8 mouse cellular contexts compared by ENCODE assay signal in genomic region chr1:164247442-164247841, GRCm38 (mm10). TPM values are rescaled to one million over a fixed set of nuclear protein-coding genes. Genes with fewer than 3 reads are reported as not detected.
DNase-seq lines count a peak whose midpoint lies in the region; ATAC-seq and TF ChIP-seq lines count a peak whose summit lies in the region.

No protein-coding gene starts in this region.

- TF ChIP-seq CTCF in bone marrow macrophage, adult 2 months (IDR thresholded peaks at IDR 0.05; ENCODE audit: low read depth, low read length) = no peak

- H3K27ac ChIP-seq in heart, embryonic 14.5 days (replicated peaks in 1 of 2; ENCODE audit: control insufficient read depth in 1 of 2, insufficient read depth in 1 of 2, low read depth in 2 of 2, low read length in 2 of 2) = peak overlapping the region; percentile 96 to 99
- no peak overlapping the region for H3K27ac ChIP-seq in bone marrow macrophage, adult 2 months (ENCODE audit: insufficient read depth, low read depth, low read length)
- H3K27ac ChIP-seq in hindbrain, embryonic 13.5 days = no peak overlapping the region
- no peak overlapping the region for H3K27ac ChIP-seq in midbrain, embryonic 13.5 days

- H3K4me3 ChIP-seq in heart, embryonic 14.5 days (ENCODE audit: control insufficient read depth in 1 of 2, insufficient read depth in 1 of 2, low read depth in 1 of 2, low read length in 2 of 2) = peak overlapping the region; percentile 76 to 92
- H3K4me3 ChIP-seq in bone marrow macrophage, adult 2 months (ENCODE audit: insufficient read depth, low read length) = peak overlapping the region; percentile 67; the same call in 1 of the 2 replicates
- H3K4me3 ChIP-seq in hindbrain, embryonic 13.5 days = 0 out of 2 replicates have a peak overlapping the region, but pooled peaks have one; percentile 74
- no peak overlapping the region for H3K4me3 ChIP-seq in midbrain, embryonic 13.5 days (replicated peaks)

- intact Hi-C loops in heart, postnatal 36 days (cut with DNase I) = no loop called here

- H3K9ac ChIP-seq in heart, embryonic 14.5 days (ENCODE audit: low read length) = peak overlapping the region; percentile 78
- H3K9ac ChIP-seq in hindbrain, embryonic 13.5 days = peak overlapping the region; percentile 71
- no peak overlapping the region for H3K9ac ChIP-seq in midbrain, embryonic 13.5 days (replicated peaks)

- no peak for TF ChIP-seq POLR2A in bone marrow macrophage, adult 2 months (IDR thresholded peaks at IDR 0.05; ENCODE audit: borderline replicate concordance, low read depth, low read length)

- H3K36me3 ChIP-seq in heart, embryonic 14.5 days (ENCODE audit: control insufficient read depth, insufficient read depth, low read length) = no peaks in the 10 kb centered on the region
- H3K36me3 ChIP-seq in hindbrain, embryonic 13.5 days = no peaks in the 10 kb centered on the region
- H3K36me3 ChIP-seq in midbrain, embryonic 13.5 days = no peaks in the 10 kb centered on the region

- no peak for ATAC-seq in heart, embryonic 14.5 days (ENCODE audit: insufficient number of reproducible peaks, insufficient read depth, low FRiP score, low read depth)
- no peak for ATAC-seq in hindbrain, embryonic 13.5 days (ENCODE audit: low FRiP score)
- no peak for ATAC-seq in midbrain, embryonic 13.5 days

- DNase-seq in heart, postnatal 36 days = no peak
- no peak for DNase-seq in urinary bladder, adult 18-20 months (ENCODE audit: low spot score in 2 of 2)
- DNase-seq in cerebellum, postnatal 4 days (ENCODE audit: low spot score in 2 of 2) = no peak
- DNase-seq in right cerebral cortex, postnatal 25 days = no peak

- H3K9me3 ChIP-seq in heart, embryonic 14.5 days (ENCODE audit: control insufficient read depth, low read length) = no peaks in the 10 kb centered on the region
- H3K9me3 ChIP-seq in hindbrain, embryonic 13.5 days = no peaks in the 10 kb centered on the region
- no peaks in the 10 kb centered on the region for H3K9me3 ChIP-seq in midbrain, embryonic 13.5 days

- H3K27me3 ChIP-seq in heart, embryonic 14.5 days (ENCODE audit: control insufficient read depth, insufficient read depth, low read length) = no peaks in the 10 kb centered on the region
- H3K27me3 ChIP-seq in hindbrain, embryonic 13.5 days = peaks cover 12% of the 10 kb centered on the region; the same call in 1 of the 2 replicates
- 0 out of 2 replicates have a peak, but pooled peaks cover 7% of the 10 kb centered on the region for H3K27me3 ChIP-seq in midbrain, embryonic 13.5 days

- peak overlapping the region; percentile 77 for H3K4me2 ChIP-seq in heart, embryonic 14.5 days (ENCODE audit: low read length)
- H3K4me2 ChIP-seq in hindbrain, embryonic 13.5 days = peak overlapping the region; percentile 76
- H3K4me2 ChIP-seq in midbrain, embryonic 13.5 days (replicated peaks) = peak overlapping the region; percentile 82

- peaks cover 11 to 28% of the 10 kb centered on the region in 2 experiments for H3K4me1 ChIP-seq in heart, embryonic 14.5 days (ENCODE audit: control insufficient read depth in 2 of 2, insufficient read depth in 2 of 2, low read length in 2 of 2)
- peaks cover 12% of the 10 kb centered on the region for H3K4me1 ChIP-seq in bone marrow macrophage, adult 2 months (ENCODE audit: control insufficient read depth, insufficient read depth, low read length)
- peaks cover 26% of the 10 kb centered on the region for H3K4me1 ChIP-seq in hindbrain, embryonic 13.5 days (replicated peaks)
- H3K4me1 ChIP-seq in midbrain, embryonic 13.5 days (replicated peaks) = peaks cover 22% of the 10 kb centered on the region

- 28% methylated on average over 8 of the region's 8 CpGs for WGBS in heart, embryonic 14.5 days
- WGBS in hindbrain, embryonic 13.5 days = 34% methylated on average over 8 of the region's 8 CpGs
- 35% methylated on average over 8 of the region's 8 CpGs for WGBS in midbrain, embryonic 13.5 days

RNA-seq across cellular contexts. Expression of gene Slc19a2, which starts 1.4 kb away (rescaled TPM):
- 7.6 and 8.3 TPM in 2 replicates for polyA plus RNA-seq in heart, embryonic 14.5 days (2014; fragmentation: Nextera tagmentation; extraction: Ambion mirVana)
- 1 to 10 TPM; 7.1 to 8.7 TPM for total RNA-seq in heart, postnatal 36 days (2021)
- 6.7 and 7.3 TPM in 2 replicates for polyA plus RNA-seq in bone marrow macrophage, adult 2 months (2012; ENCODE audit: insufficient read depth, insufficient read length, missing spikeins)
- polyA plus RNA-seq in hindbrain, embryonic 13.5 days (2015; fragmentation: Nextera tagmentation; extraction: Ambion mirVana) = 5.8 and 7.1 TPM in 2 replicates
- polyA plus RNA-seq in midbrain, embryonic 13.5 days (2015; fragmentation: Nextera tagmentation; extraction: Ambion mirVana) = 7.0 and 7.7 TPM in 2 replicates

RNA-seq across cellular contexts. Expression of gene Ccdc181, which starts 27.9 kb away (rescaled TPM):
- polyA plus RNA-seq in heart, embryonic 14.5 days (2014; fragmentation: Nextera tagmentation; extraction: Ambion mirVana) = 10.2 and 10.8 TPM in 2 replicates
- total RNA-seq in heart, postnatal 36 days (2021) = 10 to 100 TPM in 1 of 2 experiments, 1 to 10 TPM in 1; 9.2 to 10.4 TPM
- 10.2 and 11.1 TPM in 2 replicates for polyA plus RNA-seq in bone marrow macrophage, adult 2 months (2012; ENCODE audit: insufficient read depth, insufficient read length, missing spikeins)
- 22.7 TPM in 2 replicates for polyA plus RNA-seq in hindbrain, embryonic 13.5 days (2015; fragmentation: Nextera tagmentation; extraction: Ambion mirVana)
- polyA plus RNA-seq in midbrain, embryonic 13.5 days (2015; fragmentation: Nextera tagmentation; extraction: Ambion mirVana) = 20.0 and 22.7 TPM in 2 replicates

RNA-seq across cellular contexts. Expression of gene Nme7, which starts 56.5 kb away (rescaled TPM):
- polyA plus RNA-seq in heart, embryonic 14.5 days (2014; fragmentation: Nextera tagmentation; extraction: Ambion mirVana) = 16.7 and 19.4 TPM in 2 replicates
- 1 to 10 TPM; 5.2 to 5.3 TPM for total RNA-seq in heart, postnatal 36 days (2021)
- polyA plus RNA-seq in bone marrow macrophage, adult 2 months (2012; ENCODE audit: insufficient read depth, insufficient read length, missing spikeins) = 15.7 and 16.0 TPM in 2 replicates
- polyA plus RNA-seq in hindbrain, embryonic 13.5 days (2015; fragmentation: Nextera tagmentation; extraction: Ambion mirVana) = 30.1 and 30.3 TPM in 2 replicates
- polyA plus RNA-seq in midbrain, embryonic 13.5 days (2015; fragmentation: Nextera tagmentation; extraction: Ambion mirVana) = 32.1 and 38.8 TPM in 2 replicates

RNA-seq across cellular contexts. Expression of gene Blzf1, which starts 59.8 kb away (rescaled TPM):
- 27.2 and 28.5 TPM in 2 replicates for polyA plus RNA-seq in heart, embryonic 14.5 days (2014; fragmentation: Nextera tagmentation; extraction: Ambion mirVana)
- 10 to 100 TPM; 24.5 to 24.6 TPM for total RNA-seq in heart, postnatal 36 days (2021)
- 11.0 and 11.2 TPM in 2 replicates for polyA plus RNA-seq in bone marrow macrophage, adult 2 months (2012; ENCODE audit: insufficient read depth, insufficient read length, missing spikeins)
- polyA plus RNA-seq in hindbrain, embryonic 13.5 days (2015; fragmentation: Nextera tagmentation; extraction: Ambion mirVana) = 32.1 and 33.0 TPM in 2 replicates
- polyA plus RNA-seq in midbrain, embryonic 13.5 days (2015; fragmentation: Nextera tagmentation; extraction: Ambion mirVana) = 30.7 and 31.3 TPM in 2 replicates

Comparison
In these comparisons a context has a peak if more than half of its experiments do, and no peak if none do; other contexts are left out.
1. H3K27ac ChIP-seq: peak in heart, embryonic 14.5 days (2 of 2); none in bone marrow macrophage, adult 2 months (single experiment), hindbrain, embryonic 13.5 days (single experiment) and midbrain, embryonic 13.5 days (single experiment).
2. Peak in every context shown above with its lines, with median percentiles within 50 percentile points of each other: H3K4me2 ChIP-seq.